Mouse (Mus musculus): Measurements from ENCODE around the gene Rapgefl1. TPM values are rescaled to one million over a fixed set of nuclear protein-coding genes. Genes with fewer than 3 reads are reported as not detected.

The Rapgefl1 gene
- polyA plus RNA-seq (2014; fragmentation: Nextera tagmentation; extraction: Ambion mirVana): 1.6 and 2.4 TPM in 2 replicates

- peak; percentile 87 for ATAC-seq (ENCODE audit: low FRiP score, low TSS enrichment)
- Histone ChIP-seq H3K4me1 (ENCODE audit: control insufficient read depth, insufficient read depth, low read length) (peaks cover 20% of the 10 kb centered on the region), H3K4me2 (replicated peaks; ENCODE audit: low read depth, low read length) (peak within 1 kb of the TSS; percentile 100), H3K36me3 (ENCODE audit: control insufficient read depth, insufficient read depth, low read length) (peaks cover 27% of the 10 kb centered on the region), H3K9ac (ENCODE audit: low read depth, low read length) (peak within 1 kb of the TSS; percentile 72), H3K4me3 (ENCODE audit: low read length) (peak within 1 kb of the TSS; percentile 69), H3K27me3 (ENCODE audit: control insufficient read depth, insufficient read depth, low read length) (no peaks in the 10 kb centered on the region), H3K9me3 (ENCODE audit: control insufficient read depth, low read length) (no peaks in the 10 kb centered on the region), H3K27ac (ENCODE audit: low read depth, low read length) (no peak within 1 kb of the TSS)
- WGBS: under 1% methylated on average over 45 of the region's 48 CpGs
Measured at GRCm38 (mm10) chr11:98836651-98837141, at the start of gene Rapgefl1. TSS of gene Rapgefl1 (plus strand) at chr11:98836785.

- H3K4me1 ChIP-seq (ENCODE audit: control insufficient read depth, insufficient read depth, low read length): peaks cover 54% of the 10 kb centered on the region
- H3K27me3 ChIP-seq (ENCODE audit: control insufficient read depth, insufficient read depth, low read length): no peaks in the 10 kb centered on the region
- H3K36me3 ChIP-seq (ENCODE audit: control insufficient read depth, insufficient read depth, low read length): no peaks in the 10 kb centered on the region; the same call in 1 of the 2 replicates
- H3K4me2 ChIP-seq (replicated peaks; ENCODE audit: low read depth, low read length): no peak overlapping the region; the same call in 1 of the 2 replicates
- H3K4me3 ChIP-seq (ENCODE audit: low read length): no peak overlapping the region
- ATAC-seq (ENCODE audit: low FRiP score, low TSS enrichment): no peak
- no peaks in the 10 kb centered on the region for H3K9me3 ChIP-seq (ENCODE audit: control insufficient read depth, low read length)
- peak overlapping the region; percentile 95; the same call in 1 of the 2 replicates for H3K27ac ChIP-seq (ENCODE audit: low read depth, low read length)
- 22% methylated on average over 7 of the region's 7 CpGs for WGBS
- no peak overlapping the region for H3K9ac ChIP-seq (ENCODE audit: low read depth, low read length)
Measured at GRCm38 (mm10) chr11:98787229-98787628, 49.4 kb upstream of the Rapgefl1 start.

GRCm38 (mm10) chr11:98787691-98788090 is 48.9 kb upstream of the Rapgefl1 start:
- ATAC-seq (ENCODE audit: low FRiP score, low TSS enrichment): no peak
- H3K27ac ChIP-seq (ENCODE audit: low read depth, low read length): peak overlapping the region; percentile 95; the same call in 1 of the 2 replicates
- H3K36me3 ChIP-seq (ENCODE audit: control insufficient read depth, insufficient read depth, low read length): no peaks in the 10 kb centered on the region; the same call in 1 of the 2 replicates
- peaks cover 53% of the 10 kb centered on the region for H3K4me1 ChIP-seq (ENCODE audit: control insufficient read depth, insufficient read depth, low read length)
- H3K4me2 ChIP-seq (replicated peaks; ENCODE audit: low read depth, low read length): no peak overlapping the region
- no peak overlapping the region for H3K9ac ChIP-seq (ENCODE audit: low read depth, low read length)
- H3K4me3 ChIP-seq (ENCODE audit: low read length): no peak overlapping the region
- H3K9me3 ChIP-seq (ENCODE audit: control insufficient read depth, low read length): no peaks in the 10 kb centered on the region
- no peaks in the 10 kb centered on the region for H3K27me3 ChIP-seq (ENCODE audit: control insufficient read depth, insufficient read depth, low read length)
- 93% methylated on average over 1 of the region's 1 CpGs for WGBS

GRCm38 (mm10) chr11:98788139-98788538 is 48.4 kb upstream of the Rapgefl1 start:
- no peak overlapping the region for H3K4me3 ChIP-seq (ENCODE audit: low read length)
- WGBS: 95% methylated on average over 5 of the region's 5 CpGs
- no peaks in the 10 kb centered on the region; the same call in 1 of the 2 replicates for H3K36me3 ChIP-seq (ENCODE audit: control insufficient read depth, insufficient read depth, low read length)
- no peak for ATAC-seq (ENCODE audit: low FRiP score, low TSS enrichment)
- no peaks in the 10 kb centered on the region for H3K27me3 ChIP-seq (ENCODE audit: control insufficient read depth, insufficient read depth, low read length)
- H3K27ac ChIP-seq (ENCODE audit: low read depth, low read length): peak overlapping the region; percentile 25; the same call in 1 of the 2 replicates
- H3K9ac ChIP-seq (ENCODE audit: low read depth, low read length): no peak overlapping the region
- peaks cover 53% of the 10 kb centered on the region for H3K4me1 ChIP-seq (ENCODE audit: control insufficient read depth, insufficient read depth, low read length)
- H3K9me3 ChIP-seq (ENCODE audit: control insufficient read depth, low read length): no peaks in the 10 kb centered on the region
- H3K4me2 ChIP-seq (replicated peaks; ENCODE audit: low read depth, low read length): no peak overlapping the region

GRCm38 (mm10) chr11:98788550-98789218 is 47.9 kb upstream of the Rapgefl1 start:
- peaks cover 53% of the 10 kb centered on the region for H3K4me1 ChIP-seq (ENCODE audit: control insufficient read depth, insufficient read depth, low read length)
- H3K27ac ChIP-seq (ENCODE audit: low read depth, low read length): peak overlapping the region; percentile 25; the same call in 1 of the 2 replicates

GRCm38 (mm10) chr11:98789219-98789807 is 47.3 kb upstream of the Rapgefl1 start:
- 0 out of 2 replicates have a peak, but pooled peaks have one; percentile 16 for ATAC-seq (ENCODE audit: low FRiP score, low TSS enrichment)
- no peaks in the 10 kb centered on the region for H3K27me3 ChIP-seq (ENCODE audit: control insufficient read depth, insufficient read depth, low read length)
- no peaks in the 10 kb centered on the region; the same call in 1 of the 2 replicates for H3K36me3 ChIP-seq (ENCODE audit: control insufficient read depth, insufficient read depth, low read length)
- no peaks in the 10 kb centered on the region for H3K9me3 ChIP-seq (ENCODE audit: control insufficient read depth, low read length)
- peak overlapping the region; percentile 69 for H3K9ac ChIP-seq (ENCODE audit: low read depth, low read length)
- H3K27ac ChIP-seq (ENCODE audit: low read depth, low read length): 0 out of 2 replicates have a peak overlapping the region, but pooled peaks have one; percentile 59
- H3K4me3 ChIP-seq (ENCODE audit: low read length): peak overlapping the region; percentile 50
- H3K4me1 ChIP-seq (ENCODE audit: control insufficient read depth, insufficient read depth, low read length): peaks cover 50% of the 10 kb centered on the region
- H3K4me2 ChIP-seq (replicated peaks; ENCODE audit: low read depth, low read length): peak overlapping the region; percentile 81
- WGBS: under 1% methylated on average over 25 of the region's 25 CpGs

More at GRCm38 (mm10) chr11:98788550-98789218, 47.9 kb upstream of the Rapgefl1 start:
- 14% methylated on average over 18 of the region's 18 CpGs for WGBS
- Histone ChIP-seq H3K9ac (ENCODE audit: low read depth, low read length) (peak overlapping the region; percentile 69), H3K4me2 (replicated peaks; ENCODE audit: low read depth, low read length) (peak overlapping the region; percentile 81), H3K27me3 (ENCODE audit: control insufficient read depth, insufficient read depth, low read length) (no peaks in the 10 kb centered on the region), H3K9me3 (ENCODE audit: control insufficient read depth, low read length) (no peaks in the 10 kb centered on the region), H3K36me3 (ENCODE audit: control insufficient read depth, insufficient read depth, low read length) (no peaks in the 10 kb centered on the region; the same call in 1 of the 2 replicates), H3K4me3 (ENCODE audit: low read length) (peak overlapping the region; percentile 50)
- ATAC-seq (ENCODE audit: low FRiP score, low TSS enrichment): peak; percentile 81

GRCm38 (mm10) chr11:98789824-98790223 is 46.8 kb upstream of the Rapgefl1 start:
- no peak for ATAC-seq (ENCODE audit: low FRiP score, low TSS enrichment)
- 42% methylated on average over 5 of the region's 5 CpGs for WGBS
- H3K4me1 ChIP-seq (ENCODE audit: control insufficient read depth, insufficient read depth, low read length): peaks cover 47% of the 10 kb centered on the region
- peak overlapping the region; percentile 50 for H3K4me3 ChIP-seq (ENCODE audit: low read length)
- H3K27me3 ChIP-seq (ENCODE audit: control insufficient read depth, insufficient read depth, low read length): no peaks in the 10 kb centered on the region
- H3K9ac ChIP-seq (ENCODE audit: low read depth, low read length): 0 out of 2 replicates have a peak overlapping the region, but pooled peaks have one; percentile 69
- H3K4me2 ChIP-seq (replicated peaks; ENCODE audit: low read depth, low read length): peak overlapping the region; percentile 81
- no peak overlapping the region for H3K27ac ChIP-seq (ENCODE audit: low read depth, low read length)
- H3K36me3 ChIP-seq (ENCODE audit: control insufficient read depth, insufficient read depth, low read length): no peaks in the 10 kb centered on the region; the same call in 1 of the 2 replicates
- H3K9me3 ChIP-seq (ENCODE audit: control insufficient read depth, low read length): no peaks in the 10 kb centered on the region

GRCm38 (mm10) chr11:98790631-98791205 is 45.9 kb upstream of the Rapgefl1 start:
- Histone ChIP-seq H3K4me2 (replicated peaks; ENCODE audit: low read depth, low read length) (no peak overlapping the region), H3K4me1 (ENCODE audit: control insufficient read depth, insufficient read depth, low read length) (peaks cover 38% of the 10 kb centered on the region), H3K4me3 (ENCODE audit: low read length) (no peak overlapping the region), H3K9ac (ENCODE audit: low read depth, low read length) (no peak overlapping the region), H3K27me3 (ENCODE audit: control insufficient read depth, insufficient read depth, low read length) (no peaks in the 10 kb centered on the region), H3K9me3 (ENCODE audit: control insufficient read depth, low read length) (no peaks in the 10 kb centered on the region), H3K27ac (ENCODE audit: low read depth, low read length) (no peak overlapping the region), H3K36me3 (ENCODE audit: control insufficient read depth, insufficient read depth, low read length) (no peaks in the 10 kb centered on the region; the same call in 1 of the 2 replicates)
- WGBS: 85% methylated on average over 5 of the region's 5 CpGs
- ATAC-seq (ENCODE audit: low FRiP score, low TSS enrichment): no peak
